Mouse (Mus musculus) ES-E14 (cell line): Measurements from ENCODE around the gene Tmcc1. TPM values are rescaled to one million over a fixed set of nuclear protein-coding genes. Genes with fewer than 3 reads are reported as not detected.
"Not testable (repeated sequence)": the region's sequence is repeated elsewhere in the genome, so short reads cannot be mapped to it uniquely, and the experiment has no call there.

Source experiments
- DNase-seq: peaks from one replicate; pipeline ENCODE4 v3.0.0-alpha.2; 2013; ENCODE audit warnings: low read depth, low spot score
- H3K27ac ChIP-seq: 2 replicates; pipeline ENCODE4 v1.5.1; 2012; ENCODE audit warnings: low read depth, mild to moderate bottlenecking, low read length, moderate library complexity, mixed read lengths; ENCODE audit not compliant: poor library complexity, insufficient read depth, severe bottlenecking
- H3K36me3 ChIP-seq: 2 replicates; pipeline ENCODE4 v1.6.1; 2012; ENCODE audit warnings: mild to moderate bottlenecking, low read length, moderate library complexity, mixed read lengths; ENCODE audit not compliant: control insufficient read depth, poor library complexity, insufficient read depth, severe bottlenecking
- H3K4me1 ChIP-seq, 2 experiments: fragments of 150-350 bp in 1 of 2; sonication (generic) in 1 of 2; 2 replicates each; pipeline ENCODE4 v1.6.1; 2012; ENCODE audit warnings: low read length in 2 of 2, mild to moderate bottlenecking in 1 of 2, mixed read lengths in 1 of 2; ENCODE audit not compliant: control insufficient read depth in 2 of 2, insufficient read depth in 2 of 2, poor library complexity in 1 of 2
- H3K4me3 ChIP-seq, 2 experiments: fragments of 150-350 bp in 1 of 2; sonication (generic) in 1 of 2; 2 replicates each; pipeline ENCODE4 v1.5.1; 2012; ENCODE audit warnings: low read length in 2 of 2, low read depth in 1 of 2, mild to moderate bottlenecking in 1 of 2, mixed read lengths in 1 of 2; ENCODE audit not compliant: insufficient read depth in 1 of 2, poor library complexity in 1 of 2, severe bottlenecking in 1 of 2
- H3K9ac ChIP-seq: 2 replicates; pipeline ENCODE4 v1.6.1; 2012; ENCODE audit warnings: low read depth, mild to moderate bottlenecking, low read length, mixed read lengths; ENCODE audit not compliant: poor library complexity, insufficient read depth, severe bottlenecking
- H3K9me3 ChIP-seq: fragments of 150-350 bp; sonication (generic); 2 replicates; pipeline ENCODE4 v1.6.1; 2012; ENCODE audit warnings: low read depth, mild to moderate bottlenecking, low read length; ENCODE audit not compliant: control insufficient read depth, insufficient read depth
- CHD2 ChIP-seq: IDR thresholded peaks from 2 replicates; pipeline ENCODE4 v1.6.1; 2014; ENCODE audit warnings: mild to moderate bottlenecking, low read depth, low read length, inconsistent platforms
- HCFC1 ChIP-seq: IDR thresholded peaks from 2 replicates; pipeline ENCODE4 v1.6.1; 2012; ENCODE audit warnings: low read length, inconsistent platforms, borderline replicate concordance; ENCODE audit not compliant: insufficient read depth
- MAFK ChIP-seq: IDR thresholded peaks from 2 replicates; pipeline ENCODE4 v1.6.1; 2014; ENCODE audit warnings: mild to moderate bottlenecking, low read depth, low read length, inconsistent platforms; ENCODE audit not compliant: insufficient read depth
- ZC3H11A ChIP-seq: IDR thresholded peaks from 2 replicates; pipeline ENCODE4 v1.6.1; 2012; ENCODE audit warnings: low read depth, mild to moderate bottlenecking, inconsistent platforms, low read length, borderline replicate concordance
- ZNF384 ChIP-seq: IDR thresholded peaks from 2 replicates; pipeline ENCODE4 v1.6.1; 2012; ENCODE audit warnings: low read depth, low read length, inconsistent platforms
- in situ Hi-C, 2 experiments: fragments of 600-800 bp; cut with MboI; formaldehyde crosslinking; loops; one replicate each; pipeline ENCODE4 v1.15.1; 2025; ENCODE audit warnings: low sequenced_read_pairs in 2 of 2, inconsistent platforms in 1 of 2; ENCODE audit not compliant: unreplicated experiment in 2 of 2
- total RNA-seq: library from RNA; depleted of rRNA; stranded (reverse); fragments of 300-350 nt; gene quantifications from 2 replicates; pipeline ENCODE4 v1.2.3, GENCODE M21; 2012

The Tmcc1 gene
- total RNA-seq, 1 experiment: 29.3 TPM

DNA sequence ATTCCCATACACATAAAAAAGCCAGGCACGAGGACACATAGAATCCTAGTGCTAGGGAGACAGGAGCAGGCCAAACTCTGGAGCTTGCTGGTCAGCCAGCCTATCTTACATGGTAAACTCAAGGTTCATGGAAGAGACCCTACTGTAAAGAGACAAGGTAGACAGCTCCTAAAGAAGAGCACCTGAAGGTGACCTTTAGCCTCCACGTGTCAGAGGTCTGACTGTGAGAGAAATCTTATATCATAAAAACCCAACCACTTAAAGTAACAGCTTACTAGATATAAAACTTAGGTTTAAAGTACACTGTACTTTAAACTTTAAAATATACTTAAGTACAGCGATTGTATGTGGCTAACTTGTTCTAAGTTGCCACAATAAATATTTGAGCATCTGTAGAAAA lies 122.7 kb downstream of the Tmcc1 start:
- in situ Hi-C loops: no loop called here
- DNase-seq: no peak
- no peak overlapping the region for H3K9ac ChIP-seq
- H3K9me3 ChIP-seq: no peaks in the 10 kb centered on the region
- TF ChIP-seq MAFK: no peak
- no peak for TF ChIP-seq ZNF384
- TF ChIP-seq ZC3H11A: no peak
- no peak for TF ChIP-seq CHD2
- no peak for TF ChIP-seq HCFC1
- no peak overlapping the region for H3K27ac ChIP-seq
- H3K4me3 ChIP-seq: no peak overlapping the region
- no peaks in the 10 kb centered on the region for H3K36me3 ChIP-seq
- no peaks in the 10 kb centered on the region for H3K4me1 ChIP-seq

DNA sequence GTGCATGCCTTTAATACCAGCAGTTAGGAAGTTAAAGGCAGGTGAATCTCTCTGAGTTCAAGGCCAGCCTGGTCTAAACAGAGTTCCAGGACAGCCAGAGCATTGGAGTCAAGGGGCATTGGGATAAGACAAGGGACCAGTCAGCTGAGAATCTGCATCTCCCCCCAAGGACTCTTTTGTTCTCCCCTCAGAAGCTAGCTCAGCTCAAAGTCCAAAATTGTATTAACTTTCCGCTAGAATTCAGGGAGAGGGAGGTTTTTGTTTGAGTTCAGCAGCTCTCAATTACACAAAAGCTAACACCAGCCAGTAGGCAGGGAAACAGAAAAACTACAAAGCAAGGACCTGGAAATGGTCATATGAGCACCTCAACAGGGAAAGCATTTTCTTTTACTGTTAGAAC lies 129.8 kb downstream of the Tmcc1 start:
- TF ChIP-seq MAFK (no peak), ZNF384 (no peak), ZC3H11A (no peak), CHD2 (no peak), HCFC1 (no peak)
- Histone ChIP-seq H3K9me3 (no peaks in the 10 kb centered on the region), H3K27ac (no peak overlapping the region), H3K4me1 (no peaks in the 10 kb centered on the region), H3K4me3 (no peak overlapping the region), H3K36me3 (no peaks in the 10 kb centered on the region), H3K9ac (no peak overlapping the region)
- in situ Hi-C loops: no loop called here
- no peak for DNase-seq

DNA sequence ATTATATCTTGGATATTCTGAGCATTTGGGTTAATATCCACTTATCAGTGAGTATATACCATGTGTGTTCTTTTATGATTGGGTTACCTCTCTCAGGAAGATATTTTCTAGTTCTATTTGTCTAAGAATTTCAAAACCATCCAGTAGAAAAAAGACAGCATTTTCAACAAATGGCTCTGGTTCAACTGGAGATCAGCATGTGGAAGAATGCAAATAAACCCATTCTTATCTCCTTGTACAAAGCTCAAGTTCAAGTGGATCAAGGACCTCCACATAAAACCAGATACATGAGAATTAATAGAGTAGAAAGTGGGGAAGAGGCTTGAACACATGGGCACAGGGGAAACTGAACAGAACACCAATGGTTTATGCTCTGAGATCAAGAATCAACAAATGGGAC lies 133.7 kb downstream of the Tmcc1 start:
- H3K4me3 ChIP-seq, in situ Hi-C loops, H3K4me1 ChIP-seq, H3K27ac ChIP-seq, DNase-seq, H3K9ac ChIP-seq, H3K36me3 ChIP-seq, H3K9me3 ChIP-seq: not testable (repeated sequence)

DNA sequence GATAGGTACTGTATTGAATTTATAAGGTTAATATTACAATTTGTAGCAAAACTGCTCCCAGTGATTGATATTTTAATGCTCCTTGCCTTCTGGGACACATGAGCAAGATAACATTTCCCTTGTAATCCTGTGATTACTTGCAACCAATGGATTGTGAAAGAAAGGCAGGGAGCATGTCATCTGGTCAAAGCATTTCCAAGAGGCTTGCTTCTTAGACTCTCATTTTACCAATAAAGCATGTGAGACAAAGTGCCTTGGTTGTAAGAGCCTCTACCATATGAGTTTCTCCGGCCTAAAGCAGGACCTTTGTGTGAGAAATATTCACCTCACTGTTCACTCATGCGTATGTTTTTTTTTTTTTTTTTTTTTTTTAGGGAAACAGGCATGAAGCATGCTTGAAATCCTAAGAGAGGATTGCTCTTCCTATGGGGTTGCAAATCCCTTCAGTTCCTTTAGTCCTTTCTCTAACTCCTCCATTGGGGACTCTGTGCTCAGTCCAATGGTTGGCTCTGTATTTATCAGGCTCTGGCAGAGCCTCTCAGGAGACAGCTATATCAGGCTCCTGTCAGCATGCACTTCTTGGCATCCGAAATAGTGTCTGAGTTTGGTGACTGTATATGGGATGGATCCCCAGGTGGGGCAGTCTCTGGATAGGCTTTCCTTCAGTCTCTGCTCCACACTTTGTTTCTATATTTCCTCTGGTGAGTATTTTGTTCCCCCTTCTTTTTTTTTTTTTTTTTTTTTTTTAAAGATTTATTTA lies 134.6 kb downstream of the Tmcc1 start:
- H3K9ac ChIP-seq: no peak overlapping the region
- no peak overlapping the region for H3K27ac ChIP-seq
- DNase-seq: no peak
- in situ Hi-C loops: no loop called here
- H3K9me3 ChIP-seq: no peaks in the 10 kb centered on the region
- peaks cover 0 to 4% of the 10 kb centered on the region in 2 experiments; a peak in 1 of 4 replicates for H3K4me1 ChIP-seq
- no peaks in the 10 kb centered on the region for H3K36me3 ChIP-seq
- no peak for TF ChIP-seq CHD2
- TF ChIP-seq HCFC1: no peak
- no peak overlapping the region for H3K4me3 ChIP-seq

DNA sequence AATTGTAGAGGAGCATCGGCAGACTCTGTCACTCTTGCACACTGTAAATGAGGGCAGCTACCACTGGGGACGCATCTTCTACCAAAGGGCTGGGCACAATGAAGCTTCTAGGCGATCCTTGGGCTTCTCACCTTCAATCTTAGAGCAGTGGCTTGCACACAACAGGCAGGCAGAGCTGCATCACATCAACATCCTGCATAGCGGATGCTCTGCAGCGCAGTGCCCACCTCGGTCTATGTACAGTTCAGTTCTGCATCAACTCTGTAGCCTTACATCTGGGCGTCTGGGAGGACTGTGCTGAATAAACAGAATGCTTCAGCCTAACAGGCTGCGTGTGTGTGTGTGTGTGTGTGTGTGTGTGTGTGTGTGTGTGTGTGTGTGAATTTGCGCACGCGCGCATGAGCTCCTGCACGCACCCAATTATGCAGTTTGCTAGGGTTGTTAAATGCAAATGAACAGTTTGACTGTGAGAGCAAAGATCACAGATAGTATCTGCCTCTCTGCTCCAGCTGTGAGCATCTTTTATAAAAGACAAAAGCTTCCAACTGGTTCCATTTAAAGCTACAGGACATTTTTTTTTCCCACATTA lies 136.5 kb downstream of the Tmcc1 start:
- H3K4me1 ChIP-seq: peaks cover 0 to 4% of the 10 kb centered on the region in 2 experiments; a peak in 1 of 4 replicates
- in situ Hi-C loops: no loop called here
- no peaks in the 10 kb centered on the region for H3K9me3 ChIP-seq
- no peak overlapping the region for H3K27ac ChIP-seq
- no peaks in the 10 kb centered on the region for H3K36me3 ChIP-seq
- no peak for TF ChIP-seq HCFC1
- TF ChIP-seq ZNF384: peak; percentile 55; the same call in 1 of the 2 replicates
- TF ChIP-seq MAFK: 0 out of 2 replicates have a peak, but pooled peaks have one; percentile 6
- no peak overlapping the region for H3K4me3 ChIP-seq
- peak; percentile 40 for DNase-seq
- no peak overlapping the region for H3K9ac ChIP-seq
